Mouse (Mus musculus) Patski (cell line): Measurements from ENCODE around the gene Lnx2. TPM values are rescaled to one million over a fixed set of nuclear protein-coding genes. Genes with fewer than 3 reads are reported as not detected.
A peak's percentile ranks its signal among the peaks of the same experiment; 100 is the strongest.

Experiments
- ATAC-seq: fragments of 100-300 bp; one replicate; pipeline ENCODE4 v1.8.0; 2021
- CTCF ChIA-PET: fragments of 350-600 bp; sonication (Branson Sonifier 250); formaldehyde crosslinking; loops from one replicate; lab custom pipeline; 2022; ENCODE audit warnings: inconsistent platforms; lab: Charles Lee
- POLR2A ChIA-PET: fragments of 350-600 bp; sonication (Branson Sonifier 250); formaldehyde crosslinking; loops from one replicate; lab custom pipeline; 2022; ENCODE audit warnings: antibody characterized with exemption, inconsistent platforms; lab: Charles Lee
- DNase-seq: peaks from one replicate; pipeline ENCODE4 v3.0.0-alpha.2; 2011; ENCODE audit warnings: low read depth, low spot score
- H3K27me3 ChIP-seq: fragments of 371-371 bp; one replicate; pipeline ENCODE4 v1.5.1; 2021
- CTCF ChIP-seq: fragments of 100-300 bp; IDR thresholded peaks from one replicate; pipeline ENCODE4 v1.5.1; 2021
- in situ Hi-C: fragments of 300-500 bp; cut with MboI; formaldehyde crosslinking; loops from 3 replicates; pipeline ENCODE4 v1.11.1; 2018; ENCODE audit warnings: low pct_unique_long_range_greater_than_20kb, mixed read lengths
- polyA plus RNA-seq: library from polyadenylated mRNA; unstranded; gene quantifications from one replicate; pipeline ENCODE4 v1.2.3, GENCODE M21; 2021

Lnx2 gene
- polyA plus RNA-seq, 1 experiment from 2014 or later = 15.4 TPM

DNA sequence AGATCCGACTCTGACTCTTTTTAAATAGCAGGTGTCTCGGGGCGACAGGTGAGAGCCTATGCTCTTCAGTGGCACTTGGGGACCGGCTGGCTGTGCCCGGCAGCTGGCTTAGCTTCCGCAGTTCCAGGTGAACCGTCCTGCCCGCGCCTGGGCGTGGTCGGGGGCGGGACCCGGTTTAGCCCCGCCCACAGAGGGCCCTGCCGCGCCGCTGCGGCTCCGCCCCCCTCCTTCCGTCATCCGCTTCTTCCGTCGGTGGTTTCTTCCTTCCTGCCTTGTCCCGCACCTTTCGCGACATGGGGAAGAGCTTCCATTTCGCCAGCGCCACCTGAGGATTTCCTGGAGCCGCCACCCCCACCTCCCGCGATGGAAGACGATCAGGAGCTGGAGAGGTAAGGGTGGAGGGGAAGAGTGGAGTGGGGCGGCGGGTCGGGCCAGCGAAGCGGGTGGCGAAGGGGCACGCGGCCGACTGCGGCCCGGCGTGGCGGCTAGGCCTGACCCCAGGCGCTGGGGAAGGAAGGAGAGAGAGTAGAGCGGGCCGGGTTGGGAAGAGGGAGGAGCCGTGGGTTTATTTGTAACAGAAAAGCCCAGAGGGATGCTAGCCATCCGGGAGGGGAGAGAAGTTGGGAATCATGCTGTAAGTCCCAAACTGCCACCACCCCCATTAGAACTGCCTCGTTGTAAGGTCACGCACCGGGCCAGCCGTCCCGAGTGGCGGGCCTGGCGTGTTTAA is 1.1 kb upstream of the Lnx2 start:
- ATAC-seq = peak; percentile 42
- no peaks in the 10 kb centered on the region for H3K27me3 ChIP-seq
- TF ChIP-seq CTCF = no peak
- in situ Hi-C loops = no loop called here
- ChIA-PET POLR2A (interaction anchor here (0.7 kb wide), 1 partner anchor 86 kb away, joined by 4 read pairs; no protein-coding TSS in a partner anchor), CTCF (interaction anchor here (1.4 kb wide), 1 partner anchor 9 kb away, joined by 4 read pairs; no protein-coding TSS in a partner anchor)
- DNase-seq = no peak

DNA sequence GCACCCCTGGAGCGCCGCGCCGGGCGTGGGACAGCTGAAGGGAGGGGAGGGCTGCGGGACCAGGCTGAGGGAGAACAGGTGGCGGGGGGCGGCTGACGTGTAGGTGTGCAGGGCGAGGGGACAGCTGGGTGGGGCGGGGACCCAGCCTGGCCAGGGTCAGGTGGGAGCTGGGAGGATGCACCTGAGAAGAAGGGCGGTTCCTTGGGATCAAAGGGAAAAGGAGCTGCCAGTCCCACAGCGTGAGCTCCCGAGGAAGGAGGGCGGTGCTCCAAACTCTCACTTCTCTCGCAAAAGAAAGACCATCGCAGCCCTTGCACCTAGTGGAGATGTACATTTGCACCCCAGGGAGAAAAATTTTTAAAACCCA is 396 bp upstream of the Lnx2 start, which contains the start of gene Polr1d:
Polr1d (plus strand) TSS at position 252 of the 367 bp plus-strand sequence.
- DNase-seq = no peak
- no peaks in the 10 kb centered on the region for H3K27me3 ChIP-seq
- ChIA-PET CTCF (interaction anchor here (1.4 kb wide), 1 partner anchor 9 kb away, joined by 4 read pairs; no protein-coding TSS in a partner anchor), POLR2A (no interaction called here)
- TF ChIP-seq CTCF = no peak
- in situ Hi-C loops = no loop called here
- ATAC-seq = peak; percentile 28

DNA sequence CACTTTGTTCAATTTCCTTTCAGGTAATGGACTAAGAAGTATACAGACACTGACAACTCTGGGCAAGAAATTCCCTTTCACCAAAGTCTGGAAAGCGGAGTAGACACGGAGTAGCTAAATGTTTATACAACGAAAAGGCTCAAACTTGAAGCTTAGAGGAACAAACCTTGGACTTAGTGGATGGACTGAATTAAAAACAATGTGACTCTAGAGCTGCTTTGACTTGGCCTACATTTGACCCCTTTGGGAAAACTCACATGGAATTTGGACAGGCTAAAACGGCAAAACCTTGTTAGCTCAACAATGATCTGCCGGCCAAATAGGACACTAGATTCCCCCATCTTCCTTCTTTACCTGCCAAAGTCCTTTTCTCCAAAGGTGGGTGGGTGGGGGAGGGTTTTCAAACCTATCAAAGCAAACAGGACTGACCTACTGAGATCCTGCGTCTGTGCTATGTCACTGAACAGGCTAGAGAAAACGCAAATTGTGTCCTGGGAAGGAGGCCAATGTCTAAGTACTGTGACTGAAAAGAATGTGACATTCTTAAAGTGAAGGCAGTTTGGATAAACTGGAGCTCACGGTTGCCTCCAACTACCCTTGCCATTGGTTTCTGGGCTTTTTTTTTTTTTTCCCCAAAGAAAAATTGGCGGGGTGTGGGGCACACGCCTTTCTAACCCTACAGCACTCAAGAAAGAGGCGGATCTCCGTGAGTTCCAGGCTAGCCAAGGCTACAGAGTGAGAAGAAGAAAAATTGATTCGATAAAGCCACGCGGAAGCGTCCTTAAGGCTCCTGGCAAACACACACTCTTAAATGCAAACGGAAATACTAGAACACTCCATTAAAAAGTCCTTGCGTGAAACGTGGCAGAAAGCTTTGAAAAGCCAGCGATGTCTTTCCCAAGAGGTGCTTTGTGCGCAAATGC is 1.0 kb downstream of the Lnx2 start:
- no peak for TF ChIP-seq CTCF
- ATAC-seq (no peak), DNase-seq (no peak)
- POLR2A ChIA-PET = interaction anchor here (0.7 to 1.0 kb wide), 2 partner anchors 25 to 31 kb away, joined by 3 to 5 read pairs; no protein-coding TSS in a partner anchor
- in situ Hi-C loops = no loop called here
- H3K27me3 ChIP-seq = no peaks in the 10 kb centered on the region
- CTCF ChIA-PET = interaction anchor here (0.7 kb wide), 1 partner anchor 42 kb away, joined by 4 read pairs; no protein-coding TSS in a partner anchor

DNA sequence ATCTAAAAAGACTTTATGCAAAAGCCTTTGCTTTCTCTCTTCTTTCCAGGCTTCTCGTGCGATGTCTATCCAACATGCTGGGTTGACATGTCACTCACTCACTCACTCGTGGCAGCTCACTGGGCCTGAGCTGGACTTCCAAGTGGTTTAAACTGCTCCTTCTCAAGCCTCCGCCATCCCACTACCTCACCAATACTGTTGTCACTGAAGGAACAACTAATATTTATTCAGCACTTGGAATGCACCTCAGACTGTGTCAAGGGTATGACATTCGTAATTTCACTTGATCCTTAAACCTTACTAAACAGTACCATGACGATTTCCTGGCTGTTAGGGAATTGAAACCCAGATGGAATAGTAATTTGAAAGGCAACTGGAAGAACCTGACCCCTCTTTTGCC is 2.6 kb downstream of the Lnx2 start:
- CTCF ChIA-PET = interaction anchor here (1.2 kb wide), 1 partner anchor 10 kb away, joined by 4 read pairs; no protein-coding TSS in a partner anchor
- DNase-seq (no peak), ATAC-seq (no peak)
- POLR2A ChIA-PET = interaction anchor here (1.2 kb wide), 1 partner anchor 20 kb away, joined by 3 read pairs; no protein-coding TSS in a partner anchor
- H3K27me3 ChIP-seq = no peaks in the 10 kb centered on the region
- no peak for TF ChIP-seq CTCF
- in situ Hi-C loops = no loop called here

DNA sequence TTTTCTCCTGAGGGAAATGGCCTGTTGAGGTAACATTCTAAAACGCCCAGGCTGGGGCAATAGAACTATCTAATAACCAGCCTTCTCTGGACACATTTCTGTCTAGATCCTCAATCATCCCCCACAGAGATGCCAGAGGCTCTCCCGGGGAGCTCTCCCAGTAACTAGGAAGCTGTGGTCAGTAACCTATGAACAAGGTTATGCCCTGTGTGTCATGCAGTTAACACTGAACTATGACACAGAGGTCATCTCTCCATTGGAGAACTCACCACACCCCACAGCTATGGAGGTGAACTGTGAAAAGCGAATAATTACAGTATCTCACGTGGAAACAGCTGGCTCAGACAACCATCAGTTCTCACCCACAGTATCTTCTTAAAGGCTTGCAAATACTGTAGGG is 4.5 kb downstream of the Lnx2 start:
- in situ Hi-C loops = no loop called here
- POLR2A ChIA-PET = no interaction called here
- TF ChIP-seq CTCF = no peak

DNA sequence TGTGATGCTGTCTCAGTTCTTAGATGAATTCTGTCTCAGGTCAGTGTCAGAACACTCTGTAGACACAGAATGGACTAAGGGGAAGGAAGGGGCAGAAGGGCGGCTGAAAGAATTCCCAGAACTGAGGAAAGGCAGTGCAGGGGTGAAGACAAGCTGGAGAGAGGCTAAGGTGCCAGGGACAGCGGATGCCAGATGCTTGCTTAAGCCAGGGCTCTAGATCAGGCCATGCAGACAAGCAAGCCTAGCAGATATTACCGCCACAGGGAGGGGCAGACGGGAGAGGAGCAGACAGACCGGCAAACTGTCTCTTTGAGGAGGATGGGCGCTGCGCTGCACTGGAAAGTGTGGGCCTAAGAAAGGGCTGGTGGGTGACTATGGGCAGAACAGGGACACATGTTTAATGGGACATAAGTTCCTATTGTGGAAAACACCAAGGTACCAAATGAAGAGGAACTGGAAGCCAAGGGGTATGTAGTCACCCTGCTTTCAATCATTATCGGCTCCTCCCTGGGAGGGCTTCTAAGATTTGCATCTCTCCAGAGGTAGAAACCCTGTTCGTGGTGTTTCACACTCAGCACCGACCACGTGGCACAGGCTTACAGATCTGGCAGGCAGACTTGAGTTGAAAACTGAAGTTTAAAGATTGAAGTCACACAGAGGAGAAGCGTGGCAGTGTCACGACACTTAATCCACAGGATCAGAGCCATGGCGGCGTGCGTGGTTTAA is 5.4 kb downstream of the Lnx2 start:
- no peak for ATAC-seq
- ChIA-PET CTCF (no interaction called here), POLR2A (no interaction called here)
- no peak for TF ChIP-seq CTCF
- H3K27me3 ChIP-seq = no peaks in the 10 kb centered on the region
- DNase-seq = no peak
- in situ Hi-C loops = no loop called here

More for the DNA sequence above, 4.5 kb downstream of the Lnx2 start:
- no peaks in the 10 kb centered on the region for H3K27me3 ChIP-seq
- CTCF ChIA-PET = interaction anchor here (1.0 to 1.1 kb wide), 2 partner anchors 8 to 36 kb away, joined by 3 read pairs; no protein-coding TSS in a partner anchor
- ATAC-seq = peak; percentile 24
- peak; percentile 79 for DNase-seq

DNA sequence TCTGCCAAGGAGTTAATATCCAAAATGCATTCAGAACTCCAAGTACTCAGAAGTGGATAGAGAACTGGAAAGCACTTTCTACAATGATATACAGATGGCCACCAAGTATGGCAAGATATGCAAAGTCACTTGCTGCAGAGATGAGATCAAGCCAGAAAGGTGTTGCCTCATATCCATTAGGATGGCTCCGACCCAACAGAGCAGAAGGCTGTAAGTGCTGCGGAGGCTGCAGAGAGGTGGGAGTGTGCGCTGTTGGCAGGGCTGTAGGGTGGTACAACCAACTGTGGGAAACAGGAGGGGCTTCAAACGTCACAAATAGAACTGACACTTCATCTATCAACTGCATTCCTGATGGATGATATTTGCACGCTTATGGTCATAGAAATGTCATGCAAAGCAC is 7.5 kb downstream of the Lnx2 start:
- TF ChIP-seq CTCF = no peak
- ChIA-PET POLR2A (no interaction called here), CTCF (no interaction called here)
- in situ Hi-C loops = no loop called here
- DNase-seq (no peak), ATAC-seq (no peak)
- no peaks in the 10 kb centered on the region for H3K27me3 ChIP-seq

DNA sequence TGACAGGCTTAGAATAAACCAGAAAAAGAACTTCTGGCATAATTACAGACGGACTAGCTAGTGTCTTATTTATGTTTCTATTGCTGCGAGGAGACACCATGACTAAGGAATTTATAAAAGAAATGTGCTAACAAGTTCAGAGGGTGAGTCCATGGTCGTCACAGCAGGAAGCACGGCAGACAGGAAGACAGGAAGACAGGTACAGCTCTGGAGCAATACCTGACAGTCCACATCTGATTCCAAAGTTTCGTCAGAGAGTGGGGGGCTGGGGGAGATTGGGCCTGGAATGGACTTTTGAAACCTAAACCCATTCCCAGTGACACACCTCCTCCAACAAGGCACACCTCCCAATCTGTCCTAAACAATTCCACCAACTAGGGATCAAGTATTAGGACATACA is 9.4 kb downstream of the Lnx2 start:
- in situ Hi-C loops = no loop called here
- DNase-seq (no peak), ATAC-seq (no peak)
- no peak for TF ChIP-seq CTCF
- POLR2A ChIA-PET = no interaction called here
- CTCF ChIA-PET = no interaction called here
- H3K27me3 ChIP-seq = no peaks in the 10 kb centered on the region

DNA sequence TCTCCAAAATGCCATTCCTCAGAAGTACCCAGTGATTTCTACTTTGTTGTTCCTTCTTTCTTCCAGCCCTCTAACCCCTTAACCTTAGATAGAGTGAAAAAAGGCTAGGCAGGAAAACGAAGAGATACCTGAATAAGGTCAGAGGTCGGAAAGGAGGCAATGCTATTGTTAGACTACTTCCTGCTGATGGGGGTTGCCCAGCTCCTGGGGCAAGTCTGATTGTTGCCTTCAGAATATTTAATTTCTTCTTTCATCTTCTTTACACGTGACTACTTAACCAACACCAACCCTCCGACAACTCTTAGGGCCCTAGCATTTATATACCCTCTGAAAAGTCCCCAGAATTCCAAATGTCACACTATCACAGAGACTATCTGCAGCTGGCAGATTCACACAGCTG is 10.3 kb downstream of the Lnx2 start:
- DNase-seq (no peak), ATAC-seq (no peak)
- ChIA-PET POLR2A (no interaction called here), CTCF (no interaction called here)
- TF ChIP-seq CTCF = no peak
- H3K27me3 ChIP-seq = no peaks in the 10 kb centered on the region
- in situ Hi-C loops = no loop called here

DNA sequence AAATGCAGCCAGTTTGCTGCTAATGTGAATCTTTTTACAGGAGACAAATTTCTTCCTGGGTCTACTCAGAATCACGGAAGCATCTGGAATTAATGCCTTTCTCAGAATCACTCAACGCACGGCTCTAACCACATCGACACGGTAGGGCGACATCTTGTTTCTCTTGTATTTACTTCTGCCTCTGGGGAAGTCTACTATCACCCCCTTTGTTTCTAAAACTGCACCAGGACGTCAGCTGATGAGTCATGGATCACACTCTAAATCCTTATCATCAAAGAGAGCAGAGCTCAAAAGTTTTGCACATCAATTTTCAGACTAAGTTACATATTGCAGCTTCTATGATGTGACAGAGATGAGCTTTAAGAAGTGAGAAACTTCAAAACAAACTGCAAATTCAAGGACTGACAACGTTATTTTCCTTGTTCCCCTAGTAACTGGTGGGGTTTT is 13.1 kb downstream of the Lnx2 start:
- POLR2A ChIA-PET = interaction anchor here (0.5 kb wide), 1 partner anchor 62 kb away, joined by 4 read pairs; no protein-coding TSS in a partner anchor
- in situ Hi-C loops = no loop called here
- ATAC-seq (no peak), DNase-seq (no peak)
- CTCF ChIA-PET = interaction anchor here (1.5 to 2.3 kb wide), 2 partner anchors 11 to 15 kb away, joined by 4 to 5 read pairs; no protein-coding TSS in a partner anchor
- TF ChIP-seq CTCF = no peak
- no peaks in the 10 kb centered on the region for H3K27me3 ChIP-seq
